Mouse (Mus musculus) natural killer cell, adult 2 months (primary cell): Measurements from ENCODE around the gene Cks1b.
"Not testable (repeated sequence)": the region's sequence is repeated elsewhere in the genome, so short reads cannot be mapped to it uniquely, and the experiment has no call there.

ENCODE experiments used
- DNase-seq, 2 experiments: peaks; one replicate each; pipeline ENCODE4 v3.0.0; 2022; ENCODE audit warnings: low spot score in 2 of 2

The Cks1b gene

GRCm38 (mm10) chr3:89418170-89418860 is at the start of gene Cks1b, which contains the start of gene Shc1:
Cks1b (minus strand) TSS chr3:89418383.
Shc1 (plus strand) TSS chr3:89418443.
- DNase-seq, result peak; percentile 96 to 97

GRCm38 (mm10) chr3:89458965-89459807 is 41.0 kb upstream of the Cks1b start:
- peak; percentile 95 to 96 for DNase-seq

- DNase-seq, result no peak
These were observed 40.3 kb upstream of the Cks1b start for GRCm38 (mm10) chr3:89458372-89458964.

- peak; percentile 61 to 80 for DNase-seq
These were observed 38.8 kb upstream of the Cks1b start for GRCm38 (mm10) chr3:89456726-89457665.

- no peak for DNase-seq
These were observed 37.7 kb upstream of the Cks1b start for GRCm38 (mm10) chr3:89455786-89456285.

GRCm38 (mm10) chr3:89454401-89455177 is 36.4 kb upstream of the Cks1b start, which contains the start of gene Pmvk:
Pmvk (plus strand) TSS chr3:89454541.
- DNase-seq, result no peak

- no peak for DNase-seq
These were observed 33.7 kb upstream of the Cks1b start for GRCm38 (mm10) chr3:89451916-89452315.

GRCm38 (mm10) chr3:89449541-89449940 is 31.4 kb upstream of the Cks1b start:
- peak; percentile 58 to 73 for DNase-seq

GRCm38 (mm10) chr3:89448720-89449537 is 30.7 kb upstream of the Cks1b start:
- peak in 1 of 2 experiments; percentile 26 for DNase-seq

- no peak for DNase-seq
These were observed 22.5 kb upstream of the Cks1b start for GRCm38 (mm10) chr3:89440691-89441090.

- DNase-seq, result peak; percentile 78 to 81
These were observed 19.1 kb upstream of the Cks1b start for GRCm38 (mm10) chr3:89437269-89437668.

GRCm38 (mm10) chr3:89436176-89437113 is 18.3 kb upstream of the Cks1b start, which contains the start of gene Pbxip1:
Pbxip1 (plus strand) TSS chr3:89436706.
- DNase-seq, result peak; percentile 61 to 65

- DNase-seq, result no peak
These were observed 16.9 kb upstream of the Cks1b start for GRCm38 (mm10) chr3:89435041-89435440.

GRCm38 (mm10) chr3:89434532-89434931 is 16.3 kb upstream of the Cks1b start:
- DNase-seq, result no peak

GRCm38 (mm10) chr3:89432606-89433005 is 14.4 kb upstream of the Cks1b start:
- no peak for DNase-seq

- DNase-seq, result peak; percentile 76 to 87
These were observed 12.3 kb upstream of the Cks1b start, which contains the start of gene Pygo2 for GRCm38 (mm10) chr3:89430171-89431159. Pygo2 (plus strand) TSS chr3:89430214.

GRCm38 (mm10) chr3:89429021-89429420 is 10.8 kb upstream of the Cks1b start:
- DNase-seq, result not testable (repeated sequence)
